Mouse (Mus musculus) spleen, postnatal 10 days (tissue): ENCODE data around the gene Ift27.
A peak's percentile ranks its signal among the peaks of the same experiment; 100 is the strongest.

Source experiments
- DNase-seq, 2 experiments: peaks; one replicate each; pipeline ENCODE4 v3.0.0; 2021 to 2022; ENCODE audit warnings: low spot score in 2 of 2

Gene Ift27

GRCm38 (mm10) chr15:78173972-78174886 is at the start of gene Ift27:
Ift27 (minus strand) TSS chr15:78174107.
- DNase-seq: peak; percentile 84 to 95

- DNase-seq: no peak
These were observed 41.4 kb upstream of the Ift27 start for GRCm38 (mm10) chr15:78215269-78215668.

- DNase-seq: no peak
These were observed 37.5 kb upstream of the Ift27 start for GRCm38 (mm10) chr15:78211367-78211766.

- DNase-seq: no peak
These were observed 36.3 kb upstream of the Ift27 start for GRCm38 (mm10) chr15:78210203-78210602.

- no peak for DNase-seq
These were observed 32.4 kb upstream of the Ift27 start, which contains the start of gene Pvalb for GRCm38 (mm10) chr15:78206312-78206711. Pvalb (minus strand) TSS chr15:78206400.

- no peak for DNase-seq
These were observed 31.3 kb upstream of the Ift27 start for GRCm38 (mm10) chr15:78205192-78205591.

- DNase-seq: peak; percentile 19 to 55
These were observed 30.3 kb upstream of the Ift27 start for GRCm38 (mm10) chr15:78204053-78204847.

GRCm38 (mm10) chr15:78195096-78195880 is 21.4 kb upstream of the Ift27 start:
- no peak for DNase-seq

GRCm38 (mm10) chr15:78194320-78194719 is 20.4 kb upstream of the Ift27 start:
- no peak for DNase-seq

GRCm38 (mm10) chr15:78189636-78190035 is 15.7 kb upstream of the Ift27 start:
- no peak for DNase-seq

GRCm38 (mm10) chr15:78188546-78188945 is 14.6 kb upstream of the Ift27 start:
- DNase-seq: no peak

GRCm38 (mm10) chr15:78186906-78187305 is 13.0 kb upstream of the Ift27 start:
- no peak for DNase-seq

GRCm38 (mm10) chr15:78185609-78186008 is 11.7 kb upstream of the Ift27 start:
- no peak for DNase-seq

- DNase-seq: peak in 1 of 2 experiments; percentile 62
These were observed 10.9 kb upstream of the Ift27 start for GRCm38 (mm10) chr15:78184855-78185254.

GRCm38 (mm10) chr15:78181701-78182405 is 7.9 kb upstream of the Ift27 start:
- no peak for DNase-seq

- DNase-seq: no peak
These were observed 5.9 kb upstream of the Ift27 start for GRCm38 (mm10) chr15:78179775-78180174.

- DNase-seq: peak; percentile 76 to 84
These were observed 4.5 kb upstream of the Ift27 start for GRCm38 (mm10) chr15:78178397-78178796.

GRCm38 (mm10) chr15:78177257-78177656 is 3.4 kb upstream of the Ift27 start:
- no peak for DNase-seq

- no peak for DNase-seq
These were observed 959 bp upstream of the Ift27 start for GRCm38 (mm10) chr15:78174887-78175245.

- no peak for DNase-seq
These were observed 749 bp downstream of the Ift27 start for GRCm38 (mm10) chr15:78172899-78173817.
